Mouse (Mus musculus) limb, embryonic 10.5 days (tissue): Measurements from ENCODE around the gene Aanat. TPM values are rescaled to one million over a fixed set of nuclear protein-coding genes. Genes with fewer than 3 reads are reported as not detected.
A peak's percentile ranks its signal among the peaks of the same experiment; 100 is the strongest.

Source experiments
- DNase-seq: peaks from one replicate; pipeline ENCODE4 v3.0.0-alpha.2; 2017; ENCODE audit warnings: low spot score
- H3K27ac ChIP-seq: fragments of 300-500 bp; sonication (generic); 2 replicates; pipeline ENCODE4 v1.5.1; 2016; ENCODE audit warnings: mild to moderate bottlenecking
- H3K27me3 ChIP-seq: fragments of 300-500 bp; sonication (generic); 2 replicates; pipeline ENCODE4 v1.6.1; 2016; ENCODE audit warnings: low read depth, mild to moderate bottlenecking; ENCODE audit not compliant: poor library complexity, severe bottlenecking
- H3K36me3 ChIP-seq: fragments of 300-500 bp; sonication (generic); 2 replicates; pipeline ENCODE4 v1.6.1; 2016; ENCODE audit warnings: mild to moderate bottlenecking, moderate library complexity
- H3K4me1 ChIP-seq: fragments of 300-500 bp; sonication (generic); 2 replicates; pipeline ENCODE4 v1.6.1; 2016
- H3K4me3 ChIP-seq: fragments of 300-500 bp; sonication (generic); 2 replicates; pipeline ENCODE4 v1.5.1; 2016; ENCODE audit warnings: mild to moderate bottlenecking, moderate library complexity
- H3K9me3 ChIP-seq: fragments of 300-500 bp; sonication (generic); replicated peaks from 2 replicates; pipeline ENCODE4 v1.6.1; 2016; ENCODE audit warnings: mild to moderate bottlenecking
- WGBS: fragments of 180-500 bp; shearing (Covaris S2); methylation state at CpG from one replicate; pipeline ENCODE4 v1.1.7; 2016; 5-methylcytosine and 5-hydroxymethylcytosine counted together
- polyA plus RNA-seq: library from polyadenylated mRNA; unstranded; fragments of >200 nt; fragmentation: Nextera tagmentation; extraction: Ambion mirVana; gene quantifications from 2 replicates; pipeline ENCODE4 v1.2.1, GENCODE M21; 2016

Gene Aanat
- polyA plus RNA-seq, 1 experiment from 2014 or later = not detected

GRCm38 (mm10) chr11:116580711-116581375 is 5.4 kb upstream of the Aanat start:
- Histone ChIP-seq H3K4me3 (peak overlapping the region; percentile 99), H3K4me1 (peaks cover 27% of the 10 kb centered on the region), H3K27ac (peak overlapping the region; percentile 95), H3K36me3 (peaks cover 4% of the 10 kb centered on the region; the same call in 1 of the 2 replicates), H3K9me3 (no peaks in the 10 kb centered on the region), H3K27me3 (no peaks in the 10 kb centered on the region)
- DNase-seq = no peak
- under 1% methylated on average over 90 of the region's 91 CpGs for WGBS

DNA sequence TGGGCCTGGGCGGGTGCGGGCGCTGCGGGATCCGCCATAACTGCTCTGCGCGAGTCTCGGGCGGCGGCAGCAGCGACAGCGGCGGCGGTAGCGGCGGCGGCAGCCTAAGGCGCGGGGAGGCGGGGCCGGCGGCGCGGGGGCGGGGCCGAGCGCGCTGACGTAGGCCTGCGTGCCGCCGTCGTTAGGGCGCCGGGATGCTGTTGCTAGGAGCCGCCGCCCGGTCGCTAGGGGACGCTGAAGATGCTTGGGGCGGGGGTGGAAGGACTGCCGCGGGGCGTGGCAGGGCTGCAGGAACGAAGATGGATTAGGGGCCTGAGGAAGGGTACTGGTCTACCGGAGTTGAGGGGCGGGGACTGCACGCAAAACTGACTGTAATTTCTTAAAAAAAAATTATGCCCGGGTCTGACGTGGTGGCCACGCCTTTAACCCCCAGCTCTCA is 4.8 kb upstream of the Aanat start, which contains the start of gene Ube2o:
TSS of gene Ube2o (minus strand) at position 72 of the 439 bp plus-strand sequence.
- Histone ChIP-seq H3K4me3 (peak within 1 kb of the TSS; percentile 99), H3K9me3 (no peaks in the 10 kb centered on the region), H3K27ac (peak within 1 kb of the TSS; percentile 95), H3K4me1 (peaks cover 27% of the 10 kb centered on the region), H3K36me3 (peaks cover 4% of the 10 kb centered on the region; the same call in 1 of the 2 replicates), H3K27me3 (no peaks in the 10 kb centered on the region)
- WGBS = 2% methylated on average over 50 of the region's 51 CpGs
- DNase-seq = peak; percentile 91

DNA sequence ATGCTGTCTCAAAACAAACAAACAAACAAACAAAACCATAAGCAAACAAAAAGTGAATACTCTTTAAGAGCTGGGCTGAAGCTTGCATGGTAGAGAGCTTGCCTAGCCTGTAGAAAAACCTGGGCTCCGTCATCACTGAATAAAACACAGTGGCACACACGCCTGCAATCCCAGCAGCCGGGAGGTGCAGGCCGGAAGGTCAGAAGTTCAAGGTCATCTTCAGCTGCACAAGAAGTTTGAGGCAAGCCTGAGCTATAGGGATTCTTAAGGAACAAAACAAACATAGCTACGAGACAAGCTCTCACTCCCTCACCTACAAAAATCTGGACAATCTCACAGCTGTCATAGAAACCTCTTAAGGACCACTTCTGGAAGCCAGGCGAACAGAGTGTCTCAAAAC is 550 bp upstream of the Aanat start:
- H3K4me3 ChIP-seq = no peak overlapping the region
- H3K9me3 ChIP-seq = no peaks in the 10 kb centered on the region
- no peaks in the 10 kb centered on the region for H3K36me3 ChIP-seq
- DNase-seq = no peak
- WGBS = 71% methylated on average over 6 of the region's 6 CpGs
- H3K27ac ChIP-seq = no peak overlapping the region
- H3K4me1 ChIP-seq = peaks cover 29% of the 10 kb centered on the region
- peaks cover 22% of the 10 kb centered on the region for H3K27me3 ChIP-seq

GRCm38 (mm10) chr11:116586801-116587631 is 784 bp downstream of the Aanat start:
- Histone ChIP-seq H3K27ac (0 out of 2 replicates have a peak overlapping the region, but pooled peaks have one; percentile 3), H3K9me3 (no peaks in the 10 kb centered on the region), H3K4me1 (peaks cover 27% of the 10 kb centered on the region), H3K36me3 (no peaks in the 10 kb centered on the region), H3K4me3 (peak overlapping the region; percentile 38), H3K27me3 (peaks cover 22% of the 10 kb centered on the region)
- 24% methylated on average over 23 of the region's 23 CpGs for whole genome bisulfite sequencing
- DNase-seq = peak; percentile 84

GRCm38 (mm10) chr11:116589020-116589531 is 2.8 kb downstream of the Aanat start:
- DNase-seq = no peak
- Histone ChIP-seq H3K4me1 (peaks cover 39% of the 10 kb centered on the region), H3K4me3 (no peak overlapping the region), H3K27ac (no peak overlapping the region), H3K36me3 (no peaks in the 10 kb centered on the region), H3K27me3 (peaks cover 22% of the 10 kb centered on the region), H3K9me3 (no peaks in the 10 kb centered on the region)
- 44% methylated on average over 14 of the region's 14 CpGs for WGBS

DNA sequence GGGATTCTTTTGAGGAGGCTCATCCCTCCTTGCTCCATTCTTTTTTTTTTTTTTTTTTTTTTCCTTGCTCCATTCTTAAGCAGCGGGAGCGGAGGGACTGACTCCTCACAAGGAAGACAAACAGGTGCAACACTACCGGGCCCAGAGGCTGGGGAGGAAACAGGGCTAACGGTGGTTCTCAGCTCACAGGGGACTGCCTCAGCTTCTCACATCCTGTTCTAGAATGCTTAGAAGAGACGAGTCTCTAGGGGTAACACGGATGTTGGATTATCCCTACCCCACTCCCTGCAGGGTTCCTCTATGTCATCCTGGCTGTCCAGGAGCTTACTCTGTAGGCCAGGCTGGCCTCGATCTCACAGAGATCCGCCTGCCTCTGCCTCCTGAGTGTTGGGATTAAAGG is 3.3 kb downstream of the Aanat start:
- Histone ChIP-seq H3K4me1 (peaks cover 39% of the 10 kb centered on the region), H3K9me3 (no peaks in the 10 kb centered on the region), H3K27ac (no peak overlapping the region), H3K27me3 (peaks cover 22% of the 10 kb centered on the region), H3K36me3 (no peaks in the 10 kb centered on the region), H3K4me3 (no peak overlapping the region)
- WGBS = 67% methylated on average over 8 of the region's 8 CpGs
- DNase-seq = no peak

DNA sequence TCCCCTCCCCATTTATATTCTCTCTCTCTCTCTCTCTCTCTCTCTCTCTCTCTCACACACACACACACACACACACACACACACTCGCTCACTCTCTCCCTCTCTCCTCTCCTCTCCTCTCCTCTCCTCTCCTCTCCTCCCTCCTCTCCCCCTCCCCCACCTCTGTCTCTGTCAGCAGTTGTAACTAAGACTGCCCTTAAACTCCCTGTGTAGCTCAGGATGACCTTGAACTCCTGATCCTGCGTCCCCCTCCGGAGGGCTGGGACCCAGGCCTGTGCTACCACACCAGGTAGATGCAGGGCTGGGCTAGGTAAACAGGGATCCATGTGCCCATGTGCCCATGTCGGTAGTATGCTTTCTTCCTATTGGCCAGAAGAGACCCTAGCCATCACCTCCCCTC is 5.4 kb downstream of the Aanat start:
- WGBS = 89% methylated on average over 4 of the region's 4 CpGs
- no peaks in the 10 kb centered on the region for H3K9me3 ChIP-seq
- no peak overlapping the region for H3K4me3 ChIP-seq
- H3K27me3 ChIP-seq = peaks cover 22% of the 10 kb centered on the region
- DNase-seq = no peak
- H3K36me3 ChIP-seq = no peaks in the 10 kb centered on the region
- H3K27ac ChIP-seq = 0 out of 2 replicates have a peak overlapping the region, but pooled peaks have one; percentile 19
- H3K4me1 ChIP-seq = peaks cover 33% of the 10 kb centered on the region

GRCm38 (mm10) chr11:116592428-116592827 is 6.2 kb downstream of the Aanat start:
- Histone ChIP-seq H3K4me3 (no peak overlapping the region), H3K4me1 (peaks cover 25% of the 10 kb centered on the region), H3K9me3 (no peaks in the 10 kb centered on the region), H3K27ac (peak overlapping the region; percentile 80), H3K36me3 (no peaks in the 10 kb centered on the region), H3K27me3 (peaks cover 15% of the 10 kb centered on the region)
- DNase-seq = peak; percentile 95

- no peak overlapping the region for H3K4me3 ChIP-seq
- peaks cover 6% of the 10 kb centered on the region for H3K27me3 ChIP-seq
- DNase-seq = no peak
- H3K4me1 ChIP-seq = peaks cover 24% of the 10 kb centered on the region
- 0 out of 2 replicates have a peak, but pooled peaks cover under 1% of the 10 kb centered on the region for H3K36me3 ChIP-seq
- peak overlapping the region; percentile 80; the same call in 1 of the 2 replicates for H3K27ac ChIP-seq
- WGBS = 77% methylated on average over 4 of the region's 4 CpGs
- H3K9me3 ChIP-seq = no peaks in the 10 kb centered on the region
These were observed 7.1 kb downstream of the Aanat start for GRCm38 (mm10) chr11:116593345-116593744.

GRCm38 (mm10) chr11:116596766-116597165 is 10.5 kb downstream of the Aanat start:
- peaks cover 15% of the 10 kb centered on the region for H3K4me1 ChIP-seq
- H3K4me3 ChIP-seq = no peak overlapping the region
- no peaks in the 10 kb centered on the region for H3K9me3 ChIP-seq
- no peak overlapping the region for H3K27ac ChIP-seq
- DNase-seq = no peak
- no peaks in the 10 kb centered on the region for H3K27me3 ChIP-seq
- peaks cover 18% of the 10 kb centered on the region for H3K36me3 ChIP-seq
- 89% methylated on average over 19 of the region's 19 CpGs for WGBS

GRCm38 (mm10) chr11:116598193-116598592 is 12.0 kb downstream of the Aanat start:
- H3K4me3 ChIP-seq = no peak overlapping the region
- no peaks in the 10 kb centered on the region for H3K27me3 ChIP-seq
- no peak overlapping the region for H3K27ac ChIP-seq
- H3K36me3 ChIP-seq = peaks cover 20% of the 10 kb centered on the region
- no peak for DNase-seq
- H3K9me3 ChIP-seq = no peaks in the 10 kb centered on the region
- H3K4me1 ChIP-seq = peaks cover 2% of the 10 kb centered on the region; the same call in 1 of the 2 replicates
- 93% methylated on average over 8 of the region's 8 CpGs for WGBS

- Histone ChIP-seq H3K36me3 (peaks cover 24% of the 10 kb centered on the region), H3K27me3 (no peaks in the 10 kb centered on the region), H3K4me3 (no peak overlapping the region), H3K9me3 (no peaks in the 10 kb centered on the region), H3K4me1 (peaks cover 5% of the 10 kb centered on the region; the same call in 1 of the 2 replicates), H3K27ac (no peak overlapping the region)
- no peak for DNase-seq
- 94% methylated on average over 15 of the region's 15 CpGs for WGBS
These were observed 13.0 kb downstream of the Aanat start for GRCm38 (mm10) chr11:116599230-116599629.

DNA sequence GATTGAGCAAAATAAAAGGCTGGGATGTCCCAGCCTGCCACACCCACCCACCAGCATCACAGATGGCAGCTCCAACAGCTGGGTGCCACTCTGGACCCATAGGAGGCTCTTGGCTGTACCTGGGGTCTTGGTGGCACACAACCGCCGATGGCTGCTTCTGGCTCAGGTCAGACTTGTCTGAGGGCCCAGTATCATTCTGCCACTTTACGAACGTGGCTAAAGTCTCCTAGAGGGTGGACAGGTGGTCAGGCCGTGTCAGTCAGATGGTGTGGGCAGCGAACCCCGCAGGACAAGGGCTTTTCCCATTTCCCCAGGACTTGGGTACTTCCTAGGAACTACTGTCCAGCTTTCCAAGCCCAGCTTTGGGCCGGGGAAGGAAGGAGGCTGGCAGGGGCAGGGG is 14.9 kb downstream of the Aanat start:
- Histone ChIP-seq H3K27me3 (no peaks in the 10 kb centered on the region), H3K4me3 (no peak overlapping the region), H3K9me3 (no peaks in the 10 kb centered on the region), H3K4me1 (0 out of 2 replicates have a peak, but pooled peaks cover 3% of the 10 kb centered on the region), H3K27ac (no peak overlapping the region), H3K36me3 (peaks cover 33% of the 10 kb centered on the region)
- DNase-seq = no peak
- 95% methylated on average over 8 of the region's 8 CpGs for WGBS
